Mouse (Mus musculus): ENCODE results near the gene Rspry1. TPM values are rescaled to one million over a fixed set of nuclear protein-coding genes. Genes with fewer than 3 reads are reported as not detected.

The Rspry1 gene
- total RNA-seq, 1 experiment, result 22.4 TPM

- no peak overlapping the region for H3K27ac ChIP-seq (ENCODE audit: insufficient read depth, low read depth, low read length, poor library complexity, severe bottlenecking)
- DNase-seq (ENCODE audit: low read depth, low spot score), result no peak
- H3K36me3 ChIP-seq (ENCODE audit: control insufficient read depth, insufficient read depth, low read length, poor library complexity, severe bottlenecking), result no peaks in the 10 kb centered on the region; the same call in none of the 2 replicates
- no peak overlapping the region for H3K9ac ChIP-seq (ENCODE audit: insufficient read depth, low read depth, low read length, poor library complexity, severe bottlenecking)
- no peaks in the 10 kb centered on the region for H3K4me1 ChIP-seq (ENCODE audit: control insufficient read depth in 2 of 2, insufficient read depth in 2 of 2, low read length in 2 of 2, poor library complexity in 1 of 2)
- in situ Hi-C loops (cut with MboI; ENCODE audit: low sequenced_read_pairs in 2 of 2, unreplicated experiment in 2 of 2), result no loop called here
- no peaks in the 10 kb centered on the region for H3K9me3 ChIP-seq (ENCODE audit: control insufficient read depth, insufficient read depth, low read depth, low read length)
- no peak for TF ChIP-seq MAFK (IDR thresholded peaks at IDR 0.05; ENCODE audit: insufficient read depth, low read depth, low read length)
- no peak for TF ChIP-seq HCFC1 (IDR thresholded peaks at IDR 0.05; ENCODE audit: borderline replicate concordance, insufficient read depth, low read length)
- TF ChIP-seq ZNF384 (IDR thresholded peaks at IDR 0.05; ENCODE audit: low read depth, low read length), result no peak
- no peak for TF ChIP-seq ZC3H11A (IDR thresholded peaks at IDR 0.05; ENCODE audit: borderline replicate concordance, low read depth, low read length)
- TF ChIP-seq CHD2 (IDR thresholded peaks at IDR 0.05; ENCODE audit: low read depth, low read length), result no peak
- H3K4me3 ChIP-seq (ENCODE audit: insufficient read depth in 1 of 2, low read depth in 1 of 2, low read length in 2 of 2, poor library complexity in 1 of 2, severe bottlenecking in 1 of 2), result no peak overlapping the region
Measured at GRCm38 (mm10) chr8:94641183-94641582, 39.4 kb downstream of the Rspry1 start.

- Histone ChIP-seq H3K4me3 (ENCODE audit: insufficient read depth in 1 of 2, low read depth in 1 of 2, low read length in 2 of 2, poor library complexity in 1 of 2, severe bottlenecking in 1 of 2) (no peak overlapping the region), H3K27ac (ENCODE audit: insufficient read depth, low read depth, low read length, poor library complexity, severe bottlenecking) (no peak overlapping the region), H3K9me3 (ENCODE audit: control insufficient read depth, insufficient read depth, low read depth, low read length) (no peaks in the 10 kb centered on the region), H3K9ac (ENCODE audit: insufficient read depth, low read depth, low read length, poor library complexity, severe bottlenecking) (no peak overlapping the region), H3K36me3 (ENCODE audit: control insufficient read depth, insufficient read depth, low read length, poor library complexity, severe bottlenecking) (peaks cover 2% of the 10 kb centered on the region), H3K4me1 (ENCODE audit: control insufficient read depth in 2 of 2, insufficient read depth in 2 of 2, low read length in 2 of 2, poor library complexity in 1 of 2) (no peaks in the 10 kb centered on the region)
- TF ChIP-seq ZC3H11A (IDR thresholded peaks at IDR 0.05; ENCODE audit: borderline replicate concordance, low read depth, low read length) (no peak), CHD2 (IDR thresholded peaks at IDR 0.05; ENCODE audit: low read depth, low read length) (no peak), ZNF384 (IDR thresholded peaks at IDR 0.05; ENCODE audit: low read depth, low read length) (no peak), HCFC1 (IDR thresholded peaks at IDR 0.05; ENCODE audit: borderline replicate concordance, insufficient read depth, low read length) (no peak), MAFK (IDR thresholded peaks at IDR 0.05; ENCODE audit: insufficient read depth, low read depth, low read length) (no peak)
- DNase-seq (ENCODE audit: low read depth, low spot score), result no peak
- in situ Hi-C loops (cut with MboI; ENCODE audit: low sequenced_read_pairs in 2 of 2, unreplicated experiment in 2 of 2), result no loop called here
Measured at GRCm38 (mm10) chr8:94641938-94642337, 40.2 kb downstream of the Rspry1 start.

- no peaks in the 10 kb centered on the region for H3K4me1 ChIP-seq (ENCODE audit: control insufficient read depth in 2 of 2, insufficient read depth in 2 of 2, low read length in 2 of 2, poor library complexity in 1 of 2)
- TF ChIP-seq MAFK (IDR thresholded peaks at IDR 0.05; ENCODE audit: insufficient read depth, low read depth, low read length) (no peak), ZC3H11A (IDR thresholded peaks at IDR 0.05; ENCODE audit: borderline replicate concordance, low read depth, low read length) (no peak)
- H3K36me3 ChIP-seq (ENCODE audit: control insufficient read depth, insufficient read depth, low read length, poor library complexity, severe bottlenecking), result 0 out of 2 replicates have a peak, but pooled peaks cover 2% of the 10 kb centered on the region
- no peak for DNase-seq (ENCODE audit: low read depth, low spot score)
- no peak overlapping the region for H3K4me3 ChIP-seq (ENCODE audit: insufficient read depth in 1 of 2, low read depth in 1 of 2, low read length in 2 of 2, poor library complexity in 1 of 2, severe bottlenecking in 1 of 2)
- H3K27ac ChIP-seq (ENCODE audit: insufficient read depth, low read depth, low read length, poor library complexity, severe bottlenecking), result no peak overlapping the region
- in situ Hi-C loops (cut with MboI; ENCODE audit: low sequenced_read_pairs in 2 of 2, unreplicated experiment in 2 of 2), result no loop called here
- H3K9ac ChIP-seq (ENCODE audit: insufficient read depth, low read depth, low read length, poor library complexity, severe bottlenecking), result no peak overlapping the region
- H3K9me3 ChIP-seq (ENCODE audit: control insufficient read depth, insufficient read depth, low read depth, low read length), result no peaks in the 10 kb centered on the region
Measured at GRCm38 (mm10) chr8:94645202-94645601, 43.5 kb downstream of the Rspry1 start.

DNA sequence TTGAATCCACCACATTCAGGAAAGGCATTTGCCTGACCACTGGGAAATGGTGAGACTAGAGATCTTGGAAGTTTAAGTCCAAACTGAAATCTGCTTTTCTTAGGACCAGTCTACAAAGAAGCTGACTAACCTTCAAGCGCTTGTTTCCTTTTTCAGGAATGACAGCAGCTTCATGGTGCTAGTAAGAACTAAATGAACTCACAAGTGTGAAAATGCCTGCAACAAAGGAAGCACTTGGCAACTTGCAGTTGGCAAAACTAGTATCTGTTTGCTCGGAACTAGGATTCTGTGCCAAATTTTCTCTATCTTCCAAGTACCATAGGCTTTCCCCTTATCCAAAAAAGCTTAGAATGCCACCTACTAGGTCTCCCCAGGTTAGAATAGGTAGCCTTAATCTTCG, 44.4 kb downstream of the Rspry1 start:
- H3K9ac ChIP-seq (ENCODE audit: insufficient read depth, low read depth, low read length, poor library complexity, severe bottlenecking), result no peak overlapping the region
- TF ChIP-seq MAFK (IDR thresholded peaks at IDR 0.05; ENCODE audit: insufficient read depth, low read depth, low read length) (no peak), ZC3H11A (IDR thresholded peaks at IDR 0.05; ENCODE audit: borderline replicate concordance, low read depth, low read length) (no peak), ZNF384 (IDR thresholded peaks at IDR 0.05; ENCODE audit: low read depth, low read length) (no peak), CHD2 (IDR thresholded peaks at IDR 0.05; ENCODE audit: low read depth, low read length) (no peak), HCFC1 (IDR thresholded peaks at IDR 0.05; ENCODE audit: borderline replicate concordance, insufficient read depth, low read length) (no peak)
- no peak for DNase-seq (ENCODE audit: low read depth, low spot score)
- H3K4me1 ChIP-seq (ENCODE audit: control insufficient read depth in 2 of 2, insufficient read depth in 2 of 2, low read length in 2 of 2, poor library complexity in 1 of 2), result no peaks in the 10 kb centered on the region
- no peak overlapping the region for H3K4me3 ChIP-seq (ENCODE audit: insufficient read depth in 1 of 2, low read depth in 1 of 2, low read length in 2 of 2, poor library complexity in 1 of 2, severe bottlenecking in 1 of 2)
- 0 out of 2 replicates have a peak, but pooled peaks cover 2% of the 10 kb centered on the region for H3K36me3 ChIP-seq (ENCODE audit: control insufficient read depth, insufficient read depth, low read length, poor library complexity, severe bottlenecking)
- H3K9me3 ChIP-seq (ENCODE audit: control insufficient read depth, insufficient read depth, low read depth, low read length), result no peaks in the 10 kb centered on the region
- no peak overlapping the region for H3K27ac ChIP-seq (ENCODE audit: insufficient read depth, low read depth, low read length, poor library complexity, severe bottlenecking)
- in situ Hi-C loops (cut with MboI; ENCODE audit: low sequenced_read_pairs in 2 of 2, unreplicated experiment in 2 of 2), result no loop called here

GRCm38 (mm10) chr8:94649496-94649895, 47.8 kb downstream of the Rspry1 start:
- H3K4me3 ChIP-seq (ENCODE audit: insufficient read depth in 1 of 2, low read depth in 1 of 2, low read length in 2 of 2, poor library complexity in 1 of 2, severe bottlenecking in 1 of 2), result no peak overlapping the region
- H3K9ac ChIP-seq (ENCODE audit: insufficient read depth, low read depth, low read length, poor library complexity, severe bottlenecking), result no peak overlapping the region
- 0 out of 2 replicates have a peak, but pooled peaks cover 2% of the 10 kb centered on the region for H3K36me3 ChIP-seq (ENCODE audit: control insufficient read depth, insufficient read depth, low read length, poor library complexity, severe bottlenecking)
- in situ Hi-C loops (cut with MboI; ENCODE audit: low sequenced_read_pairs in 2 of 2, unreplicated experiment in 2 of 2), result no loop called here
- DNase-seq (ENCODE audit: low read depth, low spot score), result no peak
- H3K27ac ChIP-seq (ENCODE audit: insufficient read depth, low read depth, low read length, poor library complexity, severe bottlenecking), result no peak overlapping the region
- H3K4me1 ChIP-seq (ENCODE audit: control insufficient read depth in 2 of 2, insufficient read depth in 2 of 2, low read length in 2 of 2, poor library complexity in 1 of 2), result no peaks in the 10 kb centered on the region
- TF ChIP-seq ZC3H11A (IDR thresholded peaks at IDR 0.05; ENCODE audit: borderline replicate concordance, low read depth, low read length), result no peak
- TF ChIP-seq MAFK (IDR thresholded peaks at IDR 0.05; ENCODE audit: insufficient read depth, low read depth, low read length), result no peak
- no peak for TF ChIP-seq HCFC1 (IDR thresholded peaks at IDR 0.05; ENCODE audit: borderline replicate concordance, insufficient read depth, low read length)
- no peak for TF ChIP-seq CHD2 (IDR thresholded peaks at IDR 0.05; ENCODE audit: low read depth, low read length)
- no peaks in the 10 kb centered on the region for H3K9me3 ChIP-seq (ENCODE audit: control insufficient read depth, insufficient read depth, low read depth, low read length)

Data from ES-E14 (cell line).